Mouse (Mus musculus): ENCODE measurements around the gene Ap2m1.
"Not testable (repeated sequence)": the region's sequence is repeated elsewhere in the genome, so short reads cannot be mapped to it uniquely, and the experiment has no call there.

Gene Ap2m1

GRCm38 (mm10) chr16:20535296-20536080 lies at the start of gene Ap2m1:
Ap2m1 (plus strand) TSS chr16:20535478.
- DNase-seq (ENCODE audit: low spot score in 2 of 2): peak; percentile 92 to 95

DNA sequence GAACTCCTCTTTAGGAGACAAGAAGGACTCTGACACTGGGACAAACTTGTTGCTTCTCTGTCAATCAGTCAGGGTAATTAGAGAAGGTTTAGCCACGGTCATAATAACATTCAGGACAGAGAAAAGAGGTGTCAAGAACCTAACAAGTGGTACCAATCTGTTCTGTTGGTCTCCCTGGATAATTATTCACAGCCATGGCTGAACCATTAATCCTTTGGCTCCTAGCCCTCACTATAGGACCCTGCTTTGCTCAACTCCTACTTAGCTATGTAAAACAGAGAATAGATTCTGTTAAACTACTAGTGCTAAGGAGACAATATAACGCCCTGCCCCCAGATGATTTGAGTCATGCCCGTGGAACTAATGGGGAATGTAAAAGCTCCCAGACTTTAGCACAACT lies 49.2 kb upstream of the Ap2m1 start:
- DNase-seq (ENCODE audit: low spot score in 2 of 2): no peak

DNA sequence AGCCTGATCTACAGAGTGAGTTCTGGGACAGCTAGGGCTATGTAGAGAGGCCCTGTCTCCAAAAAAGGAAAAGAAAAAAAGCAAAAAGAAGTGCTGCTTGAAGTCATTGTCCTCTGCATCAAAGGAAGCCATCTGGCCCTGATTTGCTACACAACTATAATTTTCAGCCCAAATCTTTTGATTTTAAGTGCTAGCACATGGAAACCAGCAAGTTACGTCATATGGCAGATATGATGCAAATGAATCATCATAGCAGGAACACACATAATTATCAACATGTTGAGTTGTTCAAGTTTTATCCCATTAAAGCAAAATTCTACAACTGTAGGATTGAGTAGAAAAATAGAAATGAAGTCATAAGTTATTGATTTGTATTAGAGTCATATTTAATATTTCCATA lies 47.1 kb upstream of the Ap2m1 start:
- DNase-seq (ENCODE audit: low spot score in 2 of 2): no peak

DNA sequence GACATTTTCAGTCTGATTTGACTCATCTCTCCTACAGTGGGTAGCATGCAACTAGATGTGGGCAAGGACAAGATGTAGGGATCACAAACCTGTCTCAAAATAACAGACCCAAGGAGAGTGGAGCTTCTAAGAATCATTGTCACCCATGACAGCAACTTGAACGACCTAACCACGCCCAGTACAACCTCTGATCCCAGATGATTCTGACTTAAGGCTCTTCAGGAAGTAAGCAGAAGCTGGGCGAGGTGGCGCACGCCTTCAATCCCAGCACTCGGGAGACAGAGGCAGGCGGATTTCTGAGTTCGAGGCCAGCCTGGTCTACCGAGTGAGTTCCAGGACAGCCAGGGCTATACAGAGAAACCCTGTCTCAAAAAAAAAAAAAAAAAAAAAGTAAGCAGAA lies 46.5 kb upstream of the Ap2m1 start:
- DNase-seq (ENCODE audit: low spot score in 2 of 2): not testable (repeated sequence)

GRCm38 (mm10) chr16:20489233-20489632 lies 46.0 kb upstream of the Ap2m1 start:
- no peak for DNase-seq (ENCODE audit: low spot score in 2 of 2)

DNA sequence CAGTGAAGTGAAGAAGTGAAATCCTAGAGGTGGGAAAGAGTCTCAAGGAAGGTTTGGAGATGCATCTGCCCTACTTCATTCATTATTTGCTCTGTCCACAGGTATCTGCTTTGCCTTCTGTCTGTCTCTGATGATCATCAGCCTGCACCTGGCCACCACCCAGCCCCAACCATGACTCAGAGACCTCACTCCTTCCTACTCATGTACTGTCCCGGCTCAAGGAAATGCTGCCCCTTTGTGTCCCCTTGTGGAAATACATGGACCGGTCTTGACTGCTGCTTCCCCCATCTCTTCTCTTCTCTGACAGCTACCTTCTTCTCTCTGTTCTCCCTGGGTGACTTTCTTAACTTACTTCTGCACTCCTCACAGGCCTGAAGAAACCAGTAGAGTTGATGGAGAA lies 44.7 kb upstream of the Ap2m1 start:
- DNase-seq (ENCODE audit: low spot score in 2 of 2): peak in 1 of 2 experiments; percentile 52

DNA sequence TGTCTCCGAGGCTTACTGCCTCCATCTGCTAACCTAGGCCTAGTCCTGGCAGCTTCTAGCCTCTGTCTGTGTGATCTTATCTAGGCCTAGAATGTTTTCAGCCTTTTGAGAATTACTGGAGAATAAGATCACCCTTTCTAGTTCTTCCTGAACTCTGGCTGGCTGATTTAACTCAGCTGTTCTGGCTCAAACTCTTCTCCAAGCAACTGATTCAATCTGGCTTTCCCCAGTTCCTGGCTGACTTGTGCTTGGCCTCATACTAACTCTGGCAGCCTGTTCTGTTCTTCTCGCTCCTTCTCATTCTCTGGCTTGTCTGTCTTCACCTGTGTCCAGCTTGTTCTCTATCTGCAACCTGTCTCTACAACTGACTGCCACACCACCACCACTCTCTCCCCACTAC lies 44.0 kb upstream of the Ap2m1 start:
- no peak for DNase-seq (ENCODE audit: low spot score in 2 of 2)

- DNase-seq (ENCODE audit: low spot score in 2 of 2): no peak
Observed at GRCm38 (mm10) chr16:20493452-20493851, 41.8 kb upstream of the Ap2m1 start.

DNA sequence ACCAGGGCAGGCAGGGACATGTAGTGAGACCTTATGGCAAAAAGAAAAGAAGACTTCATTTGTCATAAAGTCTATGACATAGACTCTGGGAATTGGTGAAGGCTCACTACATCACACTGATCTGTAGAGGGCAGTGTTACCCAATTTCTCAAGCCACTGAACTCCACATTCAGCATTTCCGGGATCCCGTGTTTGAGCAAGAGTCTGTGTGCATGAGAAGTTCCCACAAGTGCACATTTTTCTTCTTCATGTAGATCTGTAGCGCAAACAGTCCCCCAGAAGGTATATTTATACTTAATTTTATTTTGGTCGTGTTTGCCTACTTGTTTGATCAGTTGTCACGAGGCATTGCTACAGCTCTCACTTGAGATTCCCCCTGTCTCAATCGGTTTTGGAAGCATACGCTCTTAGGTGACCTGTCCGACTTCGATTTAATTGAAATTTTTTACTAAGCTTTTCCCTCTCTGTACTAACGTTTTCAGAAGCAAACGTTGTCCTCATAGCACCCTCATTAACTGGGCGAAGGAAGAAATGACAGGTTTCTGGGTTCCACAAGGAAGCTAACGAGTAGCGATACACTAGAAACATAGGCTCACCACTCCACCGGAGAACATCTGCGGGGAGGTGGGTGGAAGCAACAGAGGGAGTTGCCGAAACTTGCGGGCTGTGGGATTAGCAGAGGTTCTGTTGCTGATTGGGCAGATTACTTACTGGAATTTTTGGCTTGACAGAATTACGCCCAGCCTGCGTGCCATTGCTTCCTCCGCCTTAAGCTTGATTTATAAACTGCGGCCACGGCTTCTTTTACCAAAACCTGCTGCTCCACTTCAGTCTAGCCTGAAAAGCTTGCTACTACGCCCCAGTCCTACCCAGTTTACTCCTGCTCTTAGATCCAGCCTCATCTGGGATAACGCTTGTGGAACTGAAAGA lies 38.3 kb upstream of the Ap2m1 start:
- peak; percentile 55 to 70 for DNase-seq (ENCODE audit: low spot score in 2 of 2)

DNA sequence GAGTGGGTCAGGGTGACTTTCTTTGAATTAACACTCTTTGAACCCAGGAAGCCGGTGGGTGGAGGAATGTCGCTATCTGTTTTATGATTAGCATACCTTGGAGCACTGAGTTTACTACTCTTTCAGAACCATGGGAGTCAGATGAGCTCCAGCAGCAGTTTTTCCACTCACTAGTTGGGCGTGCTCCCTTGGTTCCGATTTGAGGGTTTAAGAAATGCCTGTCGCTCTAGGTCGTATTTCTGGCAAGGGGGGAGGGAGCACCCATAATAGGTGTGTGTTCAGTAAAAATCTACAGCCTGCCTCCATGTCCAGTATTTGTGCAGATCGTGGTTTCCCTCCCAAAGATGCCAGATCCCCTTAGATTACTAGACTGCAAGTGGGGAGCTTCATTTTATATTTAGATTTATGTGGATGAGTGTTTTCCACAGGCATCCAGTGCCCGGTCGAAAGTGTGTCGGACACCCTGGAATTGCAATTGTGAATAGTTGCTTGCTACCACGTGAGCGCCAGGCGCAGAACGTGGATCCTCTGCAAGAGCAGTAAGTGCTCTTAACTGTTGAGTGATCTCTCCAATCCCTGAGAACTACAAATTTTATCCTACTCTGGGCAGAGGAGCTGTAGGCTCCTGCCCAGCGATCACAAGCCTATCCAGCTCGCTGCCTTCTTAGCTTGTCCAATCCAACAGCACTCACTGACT lies 37.1 kb upstream of the Ap2m1 start:
- DNase-seq (ENCODE audit: low spot score in 2 of 2): no peak

- DNase-seq (ENCODE audit: low spot score in 2 of 2): peak; percentile 90 to 91
Observed at GRCm38 (mm10) chr16:20498677-20499475, 36.4 kb upstream of the Ap2m1 start, which contains the start of gene Eif2b5. Eif2b5 (plus strand) TSS chr16:20498817.

DNA sequence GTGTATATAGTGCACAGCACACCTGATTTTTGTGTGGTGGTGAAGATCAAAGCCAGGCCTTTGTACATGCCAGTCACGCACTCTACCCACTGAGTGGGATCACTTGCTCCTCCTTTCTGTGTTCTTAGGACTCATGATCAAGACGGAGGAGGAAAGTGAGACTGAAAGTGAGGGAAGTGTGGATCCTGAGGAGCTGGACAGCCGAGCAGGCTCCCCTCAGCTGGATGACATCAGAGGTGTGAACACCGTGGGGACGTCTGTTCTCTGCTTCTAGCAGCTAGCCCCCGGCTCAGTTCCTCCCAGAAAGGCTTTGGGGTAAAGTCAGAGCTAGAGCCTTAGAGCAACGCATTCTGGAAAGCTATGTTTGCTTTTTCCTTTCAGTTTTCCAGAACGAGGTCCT lies 29.3 kb upstream of the Ap2m1 start:
- no peak for DNase-seq (ENCODE audit: low spot score in 2 of 2)

DNA sequence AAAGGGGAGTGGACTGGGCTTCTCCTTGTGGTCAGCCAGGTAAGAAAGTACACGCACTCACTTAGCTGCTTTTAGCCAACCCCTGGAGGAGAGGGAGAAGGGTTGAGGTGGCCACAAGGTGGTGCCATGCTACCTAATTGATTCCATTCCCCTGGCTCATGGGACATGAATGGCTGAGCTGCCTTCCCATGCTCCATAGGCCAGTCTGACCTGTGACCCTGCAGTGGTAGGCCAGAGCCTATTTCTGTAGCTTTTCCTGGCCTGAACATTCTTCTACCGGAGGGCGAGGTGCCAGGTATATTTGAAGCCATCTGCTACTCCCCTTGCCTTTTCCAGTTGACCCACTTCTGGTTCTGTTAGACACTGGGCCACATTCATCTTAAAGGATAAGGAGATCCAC lies 25.9 kb upstream of the Ap2m1 start:
- no peak for DNase-seq (ENCODE audit: low spot score in 2 of 2)

- no peak for DNase-seq (ENCODE audit: low spot score in 2 of 2)
Observed at GRCm38 (mm10) chr16:20511277-20511847, 23.9 kb upstream of the Ap2m1 start.

DNA sequence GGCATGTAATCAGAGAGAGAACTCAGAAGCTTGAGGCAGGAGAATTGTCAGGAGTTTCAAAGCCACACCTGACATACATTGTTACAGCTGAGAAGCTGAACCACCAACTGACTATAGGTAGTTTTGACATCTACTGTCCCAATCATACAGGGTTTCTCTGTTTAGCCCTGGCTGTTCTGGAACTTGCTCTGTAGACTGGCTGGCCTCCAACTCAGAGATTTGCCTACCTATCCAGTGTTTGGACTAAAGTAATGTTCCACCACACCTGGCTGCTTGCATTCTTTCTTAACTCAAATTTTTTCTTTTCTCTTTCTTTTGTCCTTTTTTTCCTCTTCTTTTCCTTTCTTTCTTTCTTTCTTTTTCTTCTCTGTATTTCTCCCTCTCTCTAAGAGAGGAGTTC lies 19.2 kb upstream of the Ap2m1 start:
- no peak for DNase-seq (ENCODE audit: low spot score in 2 of 2)

GRCm38 (mm10) chr16:20516726-20517201 lies 18.5 kb upstream of the Ap2m1 start, which contains the start of gene Dvl3:
Dvl3 (plus strand) TSS chr16:20516982.
- peak; percentile 87 to 93 for DNase-seq (ENCODE audit: low spot score in 2 of 2)

GRCm38 (mm10) chr16:20517216-20517615 lies 18.1 kb upstream of the Ap2m1 start:
- peak; percentile 43 to 79 for DNase-seq (ENCODE audit: low spot score in 2 of 2)

- no peak for DNase-seq (ENCODE audit: low spot score in 2 of 2)
Observed at GRCm38 (mm10) chr16:20517701-20518374, 17.4 kb upstream of the Ap2m1 start.

DNA sequence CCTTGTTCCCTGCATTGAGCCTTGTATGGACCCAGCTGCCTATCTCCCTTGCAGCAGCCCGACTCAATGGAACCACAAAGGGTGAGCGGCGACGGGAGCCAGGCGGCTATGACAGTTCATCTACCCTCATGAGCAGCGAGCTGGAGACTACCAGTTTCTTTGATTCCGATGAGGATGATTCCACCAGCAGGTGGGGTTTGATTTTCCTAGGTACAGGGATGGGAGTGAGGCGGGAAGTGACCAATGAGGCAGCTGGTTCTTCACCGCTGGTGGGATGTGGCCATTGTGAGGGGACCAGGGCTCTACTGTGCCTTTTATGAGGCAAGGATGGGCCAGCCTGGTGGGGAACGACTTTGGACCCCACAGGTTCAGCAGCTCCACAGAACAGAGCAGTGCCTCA lies 11.4 kb upstream of the Ap2m1 start:
- DNase-seq (ENCODE audit: low spot score in 2 of 2): no peak

- DNase-seq (ENCODE audit: low spot score in 2 of 2): no peak
Observed at GRCm38 (mm10) chr16:20528779-20529178, 6.5 kb upstream of the Ap2m1 start.
